Mouse (Mus musculus) lung, postnatal 0 days (tissue): ENCODE measurements at regions not wholly inside any gene's neighbourhood (a gene's known extent, or its start where the extent isn't known, plus 50 kb on each side); places are given as distances from the start of the nearest gene placed in this dataset.

Experiments
- CTCF ChIP-seq: IDR thresholded peaks from 2 replicates; pipeline ENCODE4 v1.5.1; 2016; ENCODE audit warnings: antibody characterized with exemption, mild to moderate bottlenecking
- EP300 ChIP-seq: IDR thresholded peaks from 2 replicates; pipeline ENCODE4 v1.6.1; 2016; ENCODE audit warnings: antibody characterized with exemption, mild to moderate bottlenecking, control low read depth

GRCm38 (mm10) chr15:93950441-93950840 is 354.8 kb upstream of the Prickle1 start:
- TF ChIP-seq CTCF, result no peak
- no peak for TF ChIP-seq EP300
